Mouse (Mus musculus): ENCODE results near the gene Fam241b.

Gene Fam241b

GRCm38 (mm10) chr10:62069946-62070345 is 73.8 kb downstream of the Fam241b start:
- no peak for DNase-seq

DNA sequence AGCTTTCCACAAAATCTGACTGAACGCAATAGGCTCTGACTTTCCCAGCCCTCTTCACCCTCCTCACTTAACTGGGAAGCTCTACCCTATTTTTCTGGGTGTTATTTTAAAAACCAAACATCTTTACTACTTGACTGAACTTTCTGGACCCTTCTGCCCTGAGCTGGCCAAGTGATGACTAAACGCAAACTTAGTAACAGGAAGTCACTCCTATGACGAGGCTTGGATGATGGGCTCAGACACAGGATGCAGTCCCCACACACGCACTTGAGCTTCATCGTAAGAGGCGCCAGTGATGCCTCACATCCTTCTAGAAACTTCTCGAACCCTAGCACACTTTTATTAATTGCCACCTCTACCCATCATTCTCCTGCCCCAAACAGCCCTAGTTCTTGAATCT is 74.3 kb downstream of the Fam241b start:
- no peak for DNase-seq

DNA sequence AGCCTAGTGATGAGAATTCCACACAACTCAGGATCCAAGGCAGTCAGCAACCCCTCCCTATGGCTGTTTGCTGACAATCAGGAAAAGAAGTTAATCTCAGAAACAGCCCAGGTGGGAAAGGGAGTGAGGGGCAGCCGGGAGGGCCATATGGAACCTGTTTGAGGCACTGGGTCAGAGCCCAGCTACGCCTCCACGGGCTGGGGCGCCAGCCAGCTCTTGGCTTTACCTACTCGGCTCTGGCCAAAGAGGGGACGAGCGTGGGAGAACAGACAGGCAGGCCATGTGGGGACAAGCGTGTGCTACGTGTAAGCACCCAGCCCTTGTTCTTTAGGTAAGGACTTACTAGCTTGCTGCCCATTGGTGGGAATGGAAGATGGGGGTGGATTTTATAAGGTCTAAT is 75.2 kb downstream of the Fam241b start:
- DNase-seq, result no peak

DNA sequence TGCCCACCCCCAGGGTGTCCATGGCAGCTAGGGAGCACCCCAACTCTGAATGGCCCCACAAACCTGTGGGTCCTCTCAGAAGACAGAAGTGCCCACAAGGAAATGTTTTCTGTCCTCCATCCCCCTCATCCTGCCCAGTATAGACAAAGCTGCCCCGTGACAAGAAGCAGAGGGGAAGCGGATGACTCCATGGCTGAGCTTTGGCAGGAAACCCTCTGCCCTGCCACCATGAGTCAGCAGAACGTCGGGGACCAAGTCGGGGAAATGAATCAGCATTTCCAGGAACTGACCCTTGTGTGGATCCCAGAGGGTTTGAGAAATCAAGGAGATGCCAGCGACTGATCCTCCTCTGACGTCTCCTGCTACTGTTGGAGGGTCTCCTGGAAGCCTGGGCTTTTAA is 77.5 kb downstream of the Fam241b start:
- DNase-seq, result no peak

GRCm38 (mm10) chr10:62062786-62063185 is 80.9 kb downstream of the Fam241b start:
- no peak for DNase-seq

DNA sequence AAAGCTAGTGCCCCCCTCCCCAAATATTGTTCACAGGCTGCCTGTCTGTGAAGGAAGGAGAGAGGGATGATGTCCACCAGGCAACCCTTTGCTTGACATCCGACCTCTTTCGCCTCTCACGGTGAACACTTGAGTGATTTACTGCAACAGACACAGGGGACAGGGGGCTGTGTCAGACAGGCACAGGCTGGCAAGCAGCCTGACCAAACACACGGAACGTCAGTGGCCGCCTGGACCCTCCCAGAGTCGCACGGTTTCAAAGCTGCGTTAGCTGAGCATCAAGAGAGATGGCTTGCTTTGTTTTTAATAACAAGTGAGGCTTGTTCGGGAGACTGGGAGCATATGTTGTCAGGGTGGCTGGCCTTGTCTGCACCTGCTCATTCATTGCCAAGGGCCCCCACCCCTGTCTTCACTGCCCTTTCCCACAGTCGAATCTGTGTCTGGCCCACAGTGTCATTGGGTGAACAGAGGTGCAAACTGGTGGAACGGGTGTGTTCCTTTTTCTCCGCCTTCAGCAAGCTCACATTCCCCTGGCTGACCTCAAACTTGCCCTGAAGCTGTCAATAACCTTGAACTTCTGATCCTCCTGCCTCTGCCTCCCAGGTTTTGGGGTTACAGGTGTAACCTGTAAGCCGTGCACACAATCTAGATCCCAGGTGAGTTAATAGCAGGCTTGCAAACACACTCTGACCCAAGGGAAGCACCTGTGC is 82.6 kb downstream of the Fam241b start:
- DNase-seq, result no peak

DNA sequence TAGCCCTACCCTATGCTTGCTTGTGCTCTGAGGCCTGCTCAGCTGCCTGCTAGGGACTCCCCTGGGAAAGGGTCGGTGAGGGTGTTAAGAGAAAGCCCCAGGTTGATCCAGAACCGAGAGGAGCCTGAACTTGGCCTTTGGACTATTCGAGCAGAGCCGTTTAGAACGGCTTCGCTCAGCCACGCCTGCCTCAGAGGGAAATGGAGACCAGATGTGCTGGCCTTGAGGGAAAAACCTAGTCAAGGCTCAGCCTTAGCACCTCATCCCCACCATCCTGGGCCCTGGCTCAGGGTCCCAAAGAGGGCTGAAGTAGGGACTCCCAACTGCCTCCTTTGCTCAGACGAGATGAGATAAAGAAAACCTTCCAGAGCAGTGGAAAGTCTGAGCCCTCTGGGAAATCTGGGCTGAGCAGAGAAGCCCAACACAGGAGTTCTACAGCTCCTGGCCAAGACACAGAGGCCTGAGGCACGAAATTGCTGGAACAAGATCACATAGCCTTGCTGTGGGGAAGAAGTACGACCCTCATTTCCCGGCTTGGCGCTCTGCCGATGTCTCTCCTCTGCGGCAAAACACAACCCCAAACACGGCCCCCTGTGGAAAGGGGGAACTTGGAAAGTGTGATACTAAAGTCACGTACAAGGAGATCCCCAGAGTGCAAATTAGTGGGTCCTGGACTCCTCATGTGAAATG is 83.4 kb downstream of the Fam241b start:
- no peak for DNase-seq

DNA sequence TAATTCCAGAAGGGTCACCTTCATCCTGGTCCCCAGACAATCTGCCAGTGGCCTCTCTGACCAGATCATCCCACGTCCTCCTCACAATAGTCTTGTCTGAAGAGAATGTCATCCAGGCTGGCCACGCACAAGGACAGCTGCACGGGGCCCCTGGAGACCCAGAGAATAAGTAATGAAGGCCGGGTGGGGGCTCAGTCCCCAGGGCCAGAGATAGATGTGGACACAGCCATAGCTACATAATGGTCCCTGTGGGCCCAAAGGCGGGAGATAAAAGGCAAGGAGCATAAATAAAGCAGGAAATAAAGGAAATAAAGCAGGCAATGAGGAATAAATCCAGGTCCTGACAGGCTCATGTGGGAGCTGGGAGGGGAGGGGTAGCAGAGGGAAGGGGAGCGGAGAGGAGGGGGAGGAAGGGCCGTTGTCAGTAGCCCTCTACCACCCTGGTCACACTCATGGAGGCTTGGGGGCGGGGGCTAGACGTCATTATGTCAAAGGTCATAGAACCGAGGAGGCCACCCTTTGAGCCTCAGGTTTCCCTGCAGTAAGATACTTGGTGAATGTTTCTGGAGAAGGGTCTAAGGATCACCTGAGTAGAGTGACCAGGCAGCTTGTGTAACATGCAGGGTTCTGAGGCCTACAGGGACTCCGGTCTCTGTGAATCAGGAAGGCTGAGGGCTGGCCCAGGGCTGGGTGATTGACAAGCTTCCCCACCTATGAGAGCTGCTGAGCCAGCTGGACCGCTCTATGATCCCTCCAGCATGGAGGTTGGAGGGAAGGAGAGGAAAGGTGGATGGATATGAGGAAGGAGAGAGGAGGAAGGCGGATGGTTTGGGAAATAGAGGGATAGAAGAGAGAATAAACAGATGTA is 85.0 kb downstream of the Fam241b start:
- DNase-seq, result no peak
